Mouse (Mus musculus) cortical plate, adult 2 months (tissue): ENCODE results near the gene Edrf1.

Experiments
- CTCF ChIP-seq: fragments of 200-500 bp; IDR thresholded peaks from 2 replicates; pipeline ENCODE4 v1.5.1; 2011; ENCODE audit warnings: mild to moderate bottlenecking, control low read depth, low read length; ENCODE audit not compliant: insufficient read depth; ENCODE audit errors: extremely low read depth
- POLR2A ChIP-seq: fragments of 200-500 bp; IDR thresholded peaks from 2 replicates; pipeline ENCODE4 v1.6.1; 2011; ENCODE audit warnings: mild to moderate bottlenecking, low read length, control low read depth; ENCODE audit not compliant: insufficient read depth; ENCODE audit errors: extremely low read depth

- TF ChIP-seq POLR2A (no peak), CTCF (no peak)
Measured at GRCm38 (mm10) chr7:133634932-133635650, 2.3 kb upstream of the Edrf1 start.
